Mouse (Mus musculus): ENCODE results near the gene Ces2a. TPM values are rescaled to one million over a fixed set of nuclear protein-coding genes. Genes with fewer than 3 reads are reported as not detected.

Ces2a gene
- polyA plus RNA-seq (2014; fragmentation: Illumina TruSeq; extraction: RNeasy Lipid Tissue Mini Kit (QIAGEN cat#74804); ENCODE audit: low read depth, low replicate concordance), result 65.7 TPM

DNA sequence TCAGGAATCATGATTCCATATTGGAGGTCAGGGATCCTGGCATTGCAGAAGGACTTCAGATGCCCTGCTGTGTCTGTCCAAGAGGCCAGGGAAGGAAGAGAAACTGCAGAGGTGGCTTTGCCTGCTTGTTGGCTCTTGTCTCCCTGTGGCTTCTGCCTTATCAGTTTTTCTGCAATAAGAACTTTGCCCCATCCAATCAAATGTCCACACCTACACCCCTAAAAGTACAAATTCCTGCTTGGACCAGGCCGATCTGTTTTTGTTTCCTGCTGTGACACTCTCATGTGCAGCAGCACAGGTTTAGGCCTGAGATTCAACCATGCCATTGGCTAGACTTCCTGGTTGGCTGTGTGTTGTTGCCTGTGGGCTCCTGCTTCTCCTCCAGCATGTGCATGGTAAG, at the start of gene Ces2a:
TSS of gene Ces2a (plus strand) at position 251 of the 400 bp plus-strand sequence.

Other genes starting within 250 kb of the Ces2a start
- gene Terb1, start 224.1 kb upstream of the Ces2a start, polyA plus RNA-seq (2014; fragmentation: Illumina TruSeq; extraction: RNeasy Lipid Tissue Mini Kit (QIAGEN cat#74804); ENCODE audit: low read depth, low replicate concordance), result 1.2 TPM
- 316 TPM for gene Nae1, start 199.4 kb upstream of the Ces2a start, polyA plus RNA-seq (2014; fragmentation: Illumina TruSeq; extraction: RNeasy Lipid Tissue Mini Kit (QIAGEN cat#74804); ENCODE audit: low read depth, low replicate concordance)
- 0.66 TPM for gene Car7, start 199.3 kb upstream of the Ces2a start, polyA plus RNA-seq (2014; fragmentation: Illumina TruSeq; extraction: RNeasy Lipid Tissue Mini Kit (QIAGEN cat#74804); ENCODE audit: low read depth, low replicate concordance)
- 34.7 TPM for gene Pdp2, start 142.6 kb upstream of the Ces2a start, polyA plus RNA-seq (2014; fragmentation: Illumina TruSeq; extraction: RNeasy Lipid Tissue Mini Kit (QIAGEN cat#74804); ENCODE audit: low read depth, low replicate concordance)
- gene Cdh16, start 109.6 kb upstream of the Ces2a start, polyA plus RNA-seq (2014; fragmentation: Illumina TruSeq; extraction: RNeasy Lipid Tissue Mini Kit (QIAGEN cat#74804); ENCODE audit: low read depth, low replicate concordance), result not detected
- gene Rrad, start 102.7 kb upstream of the Ces2a start, polyA plus RNA-seq (2014; fragmentation: Illumina TruSeq; extraction: RNeasy Lipid Tissue Mini Kit (QIAGEN cat#74804); ENCODE audit: low read depth, low replicate concordance), result 0.28 TPM
- 2.9 TPM for gene Ciao2b, start 92.0 kb upstream of the Ces2a start, polyA plus RNA-seq (2014; fragmentation: Illumina TruSeq; extraction: RNeasy Lipid Tissue Mini Kit (QIAGEN cat#74804); ENCODE audit: low read depth, low replicate concordance)
- 13.4 TPM for gene Ces2b, start 97.6 kb downstream of the Ces2a start, polyA plus RNA-seq (2014; fragmentation: Illumina TruSeq; extraction: RNeasy Lipid Tissue Mini Kit (QIAGEN cat#74804); ENCODE audit: low read depth, low replicate concordance)
- gene Ces2c, start 113.1 kb downstream of the Ces2a start, polyA plus RNA-seq (2014; fragmentation: Illumina TruSeq; extraction: RNeasy Lipid Tissue Mini Kit (QIAGEN cat#74804); ENCODE audit: low read depth, low replicate concordance), result 458 TPM
- gene Ces2e, start 192.3 kb downstream of the Ces2a start, polyA plus RNA-seq (2014; fragmentation: Illumina TruSeq; extraction: RNeasy Lipid Tissue Mini Kit (QIAGEN cat#74804); ENCODE audit: low read depth, low replicate concordance), result 124 TPM
- 0.91 TPM for gene Ces2f, start 213.4 kb downstream of the Ces2a start, polyA plus RNA-seq (2014; fragmentation: Illumina TruSeq; extraction: RNeasy Lipid Tissue Mini Kit (QIAGEN cat#74804); ENCODE audit: low read depth, low replicate concordance)
- 32.2 TPM for gene Ces2g, start 227.7 kb downstream of the Ces2a start, polyA plus RNA-seq (2014; fragmentation: Illumina TruSeq; extraction: RNeasy Lipid Tissue Mini Kit (QIAGEN cat#74804); ENCODE audit: low read depth, low replicate concordance)

All from sigmoid colon, adult 10 weeks (tissue).